Mouse (Mus musculus) embryonic facial prominence, embryonic 15.5 days (tissue): Measurements from ENCODE around the gene Mcu. TPM values are rescaled to one million over a fixed set of nuclear protein-coding genes. Genes with fewer than 3 reads are reported as not detected.

Source experiments
- ATAC-seq: fragments of 200-750 bp; cut with Nextera tagmentation; 2 replicates; pipeline ENCODE4 v1.8.0; 2017; ENCODE audit warnings: low read depth, moderate TSS enrichment; ENCODE audit not compliant: insufficient number of reproducible peaks, low FRiP score, low TSS enrichment
- H3K27ac ChIP-seq: fragments of 300-500 bp; sonication (generic); replicated peaks from 2 replicates; pipeline ENCODE4 v1.5.1; 2015; ENCODE audit warnings: mild to moderate bottlenecking, inconsistent platforms
- H3K27me3 ChIP-seq: fragments of 300-500 bp; sonication (generic); 2 replicates; pipeline ENCODE4 v1.6.1; 2015; ENCODE audit warnings: inconsistent platforms
- H3K36me3 ChIP-seq: fragments of 300-500 bp; sonication (generic); 2 replicates; pipeline ENCODE4 v1.6.1; 2015; ENCODE audit warnings: mild to moderate bottlenecking, inconsistent platforms
- H3K4me1 ChIP-seq: fragments of 300-500 bp; sonication (generic); 2 replicates; pipeline ENCODE4 v1.6.1; 2015; ENCODE audit warnings: inconsistent platforms
- H3K4me2 ChIP-seq: fragments of 300-500 bp; sonication (generic); replicated peaks from 2 replicates; pipeline ENCODE4 v1.6.1; 2015; ENCODE audit warnings: mild to moderate bottlenecking, inconsistent platforms
- H3K4me3 ChIP-seq: fragments of 300-500 bp; sonication (generic); replicated peaks from 2 replicates; pipeline ENCODE4 v1.5.1; 2015; ENCODE audit warnings: mild to moderate bottlenecking, inconsistent platforms
- H3K9ac ChIP-seq: fragments of 300-500 bp; sonication (generic); 2 replicates; pipeline ENCODE4 v1.6.1; 2015; ENCODE audit warnings: inconsistent platforms
- H3K9me3 ChIP-seq: fragments of 300-500 bp; sonication (generic); replicated peaks from 2 replicates; pipeline ENCODE4 v1.6.1; 2016; ENCODE audit warnings: inconsistent platforms
- WGBS: fragments of 180-500 bp; shearing (Covaris S2); methylation state at CpG from one replicate; pipeline ENCODE4 v1.1.7; 2015; 5-methylcytosine and 5-hydroxymethylcytosine counted together
- polyA plus RNA-seq: library from polyadenylated mRNA; unstranded; fragments of >200 nt; fragmentation: Nextera tagmentation; extraction: Ambion mirVana; gene quantifications from 2 replicates; pipeline ENCODE4 v1.2.1, GENCODE M21; 2015

Mcu gene
- polyA plus RNA-seq, result 40.7 and 40.8 TPM in 2 replicates

DNA sequence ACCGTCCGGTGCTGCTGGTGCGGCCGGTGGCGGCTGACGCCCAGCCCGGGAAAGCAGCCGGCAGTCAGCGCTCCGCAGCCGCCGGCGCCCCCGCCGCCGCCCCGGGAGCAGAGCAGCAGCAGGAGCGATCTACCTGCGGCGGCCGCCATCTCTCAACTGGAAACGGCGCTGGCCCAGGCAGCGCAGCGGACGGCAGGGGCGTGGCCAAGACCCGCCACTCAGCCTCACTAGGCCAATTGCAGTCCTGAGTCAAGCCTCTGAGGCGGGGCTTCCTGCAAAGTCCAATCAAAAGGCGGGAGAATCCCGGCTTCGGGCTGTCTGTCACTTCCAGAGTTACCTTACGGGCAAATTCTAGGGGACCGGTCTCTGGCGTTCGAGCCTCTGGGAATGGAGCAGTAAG, at the start of gene Mcu:
Gene Mcu (minus strand): TSS at position 171 of the 400 bp plus-strand sequence.
- 0% methylated on average over 36 of the region's 36 CpGs for WGBS
- Histone ChIP-seq H3K4me3 (peak within 1 kb of the TSS; percentile 66), H3K4me1 (peaks cover 24% of the 10 kb centered on the region), H3K36me3 (no peaks in the 10 kb centered on the region), H3K9ac (peak within 1 kb of the TSS; percentile 63), H3K9me3 (no peaks in the 10 kb centered on the region), H3K27ac (peak within 1 kb of the TSS; percentile 73), H3K27me3 (no peaks in the 10 kb centered on the region), H3K4me2 (peak within 1 kb of the TSS; percentile 74)
- ATAC-seq, result peak; percentile 99

DNA sequence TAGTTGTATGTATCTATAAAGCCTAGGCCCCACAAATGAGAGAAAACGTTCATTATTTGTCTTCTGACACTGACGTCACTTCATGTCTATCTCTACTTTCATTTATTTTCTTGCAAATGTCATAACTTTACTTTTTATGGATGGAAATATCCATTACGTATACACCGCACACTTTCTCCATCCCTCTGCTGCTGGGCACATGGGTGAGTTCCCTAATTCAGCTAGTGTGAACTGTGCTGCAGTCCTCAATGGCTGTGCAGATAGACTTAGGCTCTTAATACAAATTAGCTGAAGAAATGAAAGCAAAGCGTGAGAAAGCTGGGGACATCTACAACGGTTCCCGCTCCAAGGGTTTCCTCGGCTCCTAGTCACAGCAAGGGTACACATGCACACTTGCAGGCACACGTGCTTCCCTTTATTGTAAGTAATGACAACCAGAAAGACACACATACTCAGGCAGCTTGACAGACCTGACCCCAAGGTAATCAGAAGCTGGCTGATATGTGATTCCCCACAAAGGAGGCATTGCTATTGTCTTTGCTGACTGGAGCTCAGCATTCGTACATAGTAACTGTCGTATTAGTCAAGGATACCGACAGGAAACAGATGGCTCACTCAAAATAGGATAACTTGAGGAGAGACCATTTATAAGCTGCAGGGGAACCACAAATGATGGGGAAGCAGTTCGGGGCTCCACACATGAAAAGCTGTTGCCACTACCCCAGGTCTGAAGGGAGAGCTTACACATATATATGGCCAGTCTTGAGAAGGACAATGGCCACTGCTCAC, 49.2 kb upstream of the Mcu start:
- H3K4me2 ChIP-seq, result no peak overlapping the region
- no peak for ATAC-seq
- no peaks in the 10 kb centered on the region for H3K9me3 ChIP-seq
- H3K9ac ChIP-seq, result no peak overlapping the region
- H3K4me1 ChIP-seq, result peaks cover 5% of the 10 kb centered on the region; the same call in 1 of the 2 replicates
- 63% methylated on average over 13 of the region's 13 CpGs for WGBS
- no peak overlapping the region for H3K4me3 ChIP-seq
- no peak overlapping the region for H3K27ac ChIP-seq
- H3K36me3 ChIP-seq, result no peaks in the 10 kb centered on the region
- no peaks in the 10 kb centered on the region for H3K27me3 ChIP-seq

DNA sequence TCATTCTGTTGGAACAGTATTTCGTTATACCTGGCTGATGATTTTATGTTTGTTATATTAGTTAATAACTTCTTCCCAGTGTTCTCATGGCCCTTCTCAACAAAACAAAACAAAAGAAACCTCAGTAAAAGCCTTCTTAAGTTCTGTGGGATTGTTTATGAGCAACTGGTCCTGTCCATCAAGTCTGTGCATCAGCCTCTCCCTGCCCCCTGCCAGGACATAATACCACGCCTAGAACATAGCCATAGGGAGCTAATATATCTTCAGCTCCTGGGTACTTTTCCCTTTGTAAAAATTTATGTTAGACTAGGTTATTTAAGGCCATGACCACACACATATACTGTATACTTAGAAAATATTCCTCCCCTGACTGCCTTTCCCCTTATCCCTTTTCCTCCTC, 48.3 kb upstream of the Mcu start:
- Histone ChIP-seq H3K36me3 (no peaks in the 10 kb centered on the region), H3K9me3 (no peaks in the 10 kb centered on the region), H3K27ac (no peak overlapping the region), H3K4me1 (peaks cover 5% of the 10 kb centered on the region; the same call in 1 of the 2 replicates), H3K27me3 (no peaks in the 10 kb centered on the region), H3K4me2 (no peak overlapping the region), H3K9ac (no peak overlapping the region), H3K4me3 (no peak overlapping the region)
- 61% methylated on average over 2 of the region's 2 CpGs for WGBS
- no peak for ATAC-seq

DNA sequence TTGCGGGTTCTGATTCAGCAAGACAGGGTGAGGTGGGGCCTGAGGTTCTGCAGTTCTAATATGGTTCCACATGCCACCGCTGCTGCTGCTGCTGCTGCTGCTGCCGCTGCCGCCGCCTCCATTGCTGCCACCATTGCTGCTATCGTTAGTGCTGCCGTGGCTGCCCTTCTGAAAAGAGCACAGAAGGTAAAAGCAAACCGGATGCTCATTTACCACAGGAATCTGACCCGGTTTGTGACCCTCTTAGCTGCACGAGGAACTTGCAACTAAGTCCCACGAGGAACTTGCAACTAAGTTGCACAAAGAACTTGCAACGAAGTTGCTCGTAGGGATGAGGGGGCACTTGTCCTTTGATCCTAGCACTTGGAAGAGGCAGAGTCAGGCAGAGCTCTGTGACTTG, 40.3 kb upstream of the Mcu start:
- no peak for ATAC-seq
- Histone ChIP-seq H3K9ac (no peak overlapping the region), H3K4me1 (no peaks in the 10 kb centered on the region), H3K27ac (no peak overlapping the region), H3K27me3 (no peaks in the 10 kb centered on the region), H3K36me3 (no peaks in the 10 kb centered on the region), H3K4me2 (no peak overlapping the region), H3K4me3 (no peak overlapping the region), H3K9me3 (no peaks in the 10 kb centered on the region)
- 76% methylated on average over 13 of the region's 13 CpGs for WGBS

DNA sequence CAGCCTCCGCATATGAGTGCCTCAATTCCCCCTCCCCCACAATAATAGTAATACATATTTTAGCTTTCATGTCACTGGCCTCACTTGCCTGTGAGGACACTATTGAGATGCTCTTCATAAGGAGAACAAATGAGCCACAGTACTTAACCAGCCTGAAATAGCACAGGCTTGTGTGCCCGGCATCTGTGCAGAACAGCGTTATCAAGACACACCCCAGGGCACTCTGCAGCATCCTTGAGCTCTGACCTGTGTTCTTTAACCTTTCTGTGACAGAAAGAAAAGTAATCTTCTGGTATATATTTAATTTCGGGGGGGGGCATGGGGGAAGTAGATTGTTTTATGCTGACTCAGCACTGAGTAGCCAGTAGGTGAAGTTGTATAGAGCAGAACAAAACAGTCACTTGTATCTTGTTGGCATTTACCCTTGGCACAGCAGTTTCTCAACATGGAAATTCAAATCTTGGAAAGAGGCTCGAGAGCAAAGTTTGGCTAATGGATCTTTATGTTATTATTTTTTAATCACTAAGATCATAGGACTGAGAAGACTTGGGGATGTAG, 30.4 kb upstream of the Mcu start:
- Histone ChIP-seq H3K27ac (no peak overlapping the region), H3K9ac (no peak overlapping the region), H3K4me1 (no peaks in the 10 kb centered on the region), H3K4me2 (no peak overlapping the region), H3K9me3 (no peaks in the 10 kb centered on the region), H3K27me3 (no peaks in the 10 kb centered on the region), H3K36me3 (no peaks in the 10 kb centered on the region), H3K4me3 (no peak overlapping the region)
- ATAC-seq, result no peak
- 76% methylated on average over 5 of the region's 5 CpGs for WGBS

DNA sequence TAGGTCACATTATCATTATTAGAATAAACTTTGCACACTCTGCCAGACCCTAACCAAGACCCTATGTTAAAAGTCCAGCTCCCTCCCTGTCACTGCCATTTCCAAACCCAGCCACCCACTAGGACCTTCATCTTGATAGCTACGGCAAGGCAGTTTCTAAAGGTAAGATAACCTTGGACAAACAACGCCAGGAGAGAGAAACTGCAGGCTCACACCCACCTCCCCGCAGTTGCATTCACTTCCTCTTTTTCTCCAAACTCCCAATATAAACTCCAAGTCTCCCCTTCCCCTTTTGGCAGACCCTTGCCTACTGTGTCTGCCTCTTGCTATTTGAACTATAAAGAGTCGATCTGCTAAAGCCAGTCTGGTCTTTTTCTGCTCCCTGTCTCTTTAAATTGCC, 28.7 kb upstream of the Mcu start:
- no peaks in the 10 kb centered on the region for H3K9me3 ChIP-seq
- H3K4me2 ChIP-seq, result no peak overlapping the region
- H3K4me1 ChIP-seq, result no peaks in the 10 kb centered on the region
- no peak overlapping the region for H3K9ac ChIP-seq
- H3K4me3 ChIP-seq, result no peak overlapping the region
- H3K27ac ChIP-seq, result no peak overlapping the region
- H3K27me3 ChIP-seq, result no peaks in the 10 kb centered on the region
- 77% methylated on average over 4 of the region's 4 CpGs for WGBS
- ATAC-seq, result no peak
- no peaks in the 10 kb centered on the region for H3K36me3 ChIP-seq

DNA sequence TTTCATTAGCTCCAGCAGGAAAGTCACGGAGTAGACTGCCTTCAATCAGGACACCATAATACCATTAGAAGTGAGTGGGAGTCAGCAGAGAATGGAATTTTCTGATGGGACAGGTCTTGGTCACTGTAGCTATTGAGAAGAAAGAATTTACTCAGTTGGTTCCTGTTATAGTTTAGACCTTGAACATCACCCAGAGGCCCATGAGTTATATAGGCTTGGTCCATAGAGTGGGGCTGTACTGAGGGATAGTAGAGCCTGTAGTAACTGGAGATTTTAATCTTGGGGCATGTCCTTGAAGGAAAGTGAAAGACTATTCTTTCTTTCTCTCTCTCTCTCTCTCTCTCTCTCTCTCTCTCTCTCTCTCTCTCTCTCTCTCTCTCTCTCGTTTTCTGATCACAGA, 28.2 kb upstream of the Mcu start:
- no peak overlapping the region for H3K4me2 ChIP-seq
- WGBS, result 58% methylated on average over 2 of the region's 2 CpGs
- no peak overlapping the region for H3K4me3 ChIP-seq
- no peaks in the 10 kb centered on the region for H3K4me1 ChIP-seq
- no peaks in the 10 kb centered on the region for H3K9me3 ChIP-seq
- no peaks in the 10 kb centered on the region for H3K27me3 ChIP-seq
- no peak overlapping the region for H3K27ac ChIP-seq
- ATAC-seq, result no peak
- H3K9ac ChIP-seq, result no peak overlapping the region
- H3K36me3 ChIP-seq, result no peaks in the 10 kb centered on the region

DNA sequence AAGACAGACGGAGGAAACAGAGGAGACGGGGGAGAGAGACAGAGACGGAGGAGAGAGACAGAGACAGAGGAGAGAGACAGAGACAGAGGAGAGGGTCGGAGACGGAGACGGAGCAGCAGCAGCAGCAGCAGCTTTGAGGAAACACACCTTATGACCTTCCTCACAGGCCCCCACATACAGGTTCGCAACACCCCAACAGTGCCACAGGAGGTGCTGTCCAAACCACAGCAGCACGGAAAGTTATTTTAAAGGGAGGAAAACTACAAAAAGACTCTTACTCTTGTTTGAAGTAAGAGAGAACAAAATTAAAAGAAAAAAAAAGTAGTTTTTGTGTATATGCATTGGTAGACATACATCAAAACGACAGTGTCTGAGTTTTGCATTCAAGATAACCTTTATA, 27.2 kb upstream of the Mcu start:
- Histone ChIP-seq H3K4me3 (no peak overlapping the region), H3K27ac (no peak overlapping the region), H3K4me2 (no peak overlapping the region), H3K9ac (no peak overlapping the region), H3K9me3 (no peaks in the 10 kb centered on the region), H3K4me1 (no peaks in the 10 kb centered on the region), H3K36me3 (no peaks in the 10 kb centered on the region), H3K27me3 (no peaks in the 10 kb centered on the region)
- 74% methylated on average over 9 of the region's 9 CpGs for WGBS
- ATAC-seq, result no peak

DNA sequence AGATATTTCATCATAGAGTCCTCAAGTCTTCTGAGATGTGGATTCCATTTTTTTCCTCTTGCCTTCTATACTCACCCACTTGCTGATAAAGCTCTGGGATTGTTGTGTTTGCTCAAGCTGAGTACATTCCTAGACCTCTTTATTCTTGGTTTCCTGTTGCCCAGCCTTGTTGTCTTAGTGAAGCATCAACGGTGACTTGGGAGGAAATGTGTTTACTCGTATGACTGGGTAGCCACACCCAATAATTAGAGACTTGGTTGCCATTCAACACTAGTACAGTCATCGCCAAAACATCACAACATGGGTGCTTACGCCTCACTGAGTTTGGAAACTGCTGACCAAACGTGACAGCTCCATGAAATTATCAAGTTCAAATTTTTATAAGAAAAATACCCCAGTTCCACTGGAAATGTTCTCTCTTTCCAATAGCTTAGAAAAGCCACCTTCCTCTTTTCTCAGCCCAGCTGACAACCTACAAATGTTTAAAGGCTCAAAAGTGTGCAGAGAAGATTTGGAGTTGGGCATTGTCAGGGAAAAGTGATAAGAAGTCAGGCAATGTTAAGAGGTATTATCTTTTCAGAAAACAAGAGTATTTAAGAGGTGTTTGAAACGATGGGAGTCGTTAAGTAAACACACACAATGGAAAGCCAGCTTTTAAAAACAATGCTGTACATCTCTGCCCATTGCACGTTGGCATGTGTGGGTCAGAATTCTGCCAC, 26.3 kb upstream of the Mcu start:
- Histone ChIP-seq H3K36me3 (no peaks in the 10 kb centered on the region), H3K27me3 (no peaks in the 10 kb centered on the region), H3K9me3 (no peaks in the 10 kb centered on the region), H3K27ac (no peak overlapping the region), H3K4me1 (peaks cover 6% of the 10 kb centered on the region; the same call in 1 of the 2 replicates), H3K4me3 (no peak overlapping the region), H3K4me2 (no peak overlapping the region), H3K9ac (no peak overlapping the region)
- 62% methylated on average over 8 of the region's 8 CpGs for WGBS
- ATAC-seq, result no peak

DNA sequence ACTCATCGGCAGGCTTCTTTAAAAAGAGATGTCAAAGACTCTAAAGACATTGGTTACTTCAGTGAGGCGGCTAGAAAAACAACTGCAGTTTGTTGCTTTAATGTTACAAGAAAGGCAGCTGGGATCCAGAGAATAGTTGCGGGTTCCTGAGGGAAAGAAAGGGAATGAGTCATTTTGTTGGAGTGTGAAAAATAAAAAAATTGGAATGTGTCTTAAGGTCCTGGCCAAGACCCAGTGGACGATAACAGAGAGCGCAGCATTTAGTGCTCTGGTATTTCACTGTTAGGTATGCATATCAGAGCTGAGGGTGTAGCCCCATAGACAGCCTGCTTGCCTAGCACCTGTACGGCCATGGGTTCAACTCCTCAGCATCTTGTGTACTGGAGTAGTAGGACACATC, 22.1 kb upstream of the Mcu start:
- Histone ChIP-seq H3K27ac (peak overlapping the region; percentile 58; the same call in 1 of the 2 replicates), H3K4me2 (no peak overlapping the region), H3K36me3 (no peaks in the 10 kb centered on the region), H3K9me3 (no peaks in the 10 kb centered on the region), H3K9ac (no peak overlapping the region), H3K4me1 (peaks cover 18% of the 10 kb centered on the region; the same call in 1 of the 2 replicates), H3K27me3 (no peaks in the 10 kb centered on the region), H3K4me3 (no peak overlapping the region)
- ATAC-seq, result no peak
- 66% methylated on average over 6 of the region's 6 CpGs for WGBS

DNA sequence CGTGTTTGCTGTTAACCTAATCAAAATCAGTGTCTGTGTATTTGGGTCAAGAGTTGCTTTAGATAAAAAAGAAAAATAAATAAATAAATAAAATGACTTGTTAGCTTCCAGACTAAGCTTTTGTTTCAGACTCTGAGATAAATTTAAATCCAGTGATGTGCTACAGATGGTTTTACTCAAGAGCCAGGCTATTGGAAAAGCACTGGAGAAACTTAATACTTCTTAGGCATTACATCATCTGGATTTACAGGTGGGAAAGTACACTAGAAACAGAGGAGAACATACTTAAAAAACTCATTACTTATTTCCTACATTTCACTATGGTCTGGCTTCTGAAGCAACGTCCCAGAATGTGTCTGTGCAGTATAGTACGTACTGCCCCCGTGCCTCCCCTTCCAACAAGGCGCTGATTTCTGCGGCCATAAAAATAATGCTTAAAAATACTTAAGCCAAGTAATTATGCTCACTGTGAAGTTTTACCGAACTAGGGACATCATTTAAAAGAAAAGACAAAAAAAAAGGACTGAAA, 21.2 kb upstream of the Mcu start:
- H3K9me3 ChIP-seq, result no peaks in the 10 kb centered on the region
- peak overlapping the region; percentile 30 for H3K4me2 ChIP-seq
- 39% methylated on average over 7 of the region's 7 CpGs for WGBS
- peak overlapping the region; percentile 33; the same call in 1 of the 2 replicates for H3K4me3 ChIP-seq
- H3K4me1 ChIP-seq, result peaks cover 18% of the 10 kb centered on the region; the same call in 1 of the 2 replicates
- no peaks in the 10 kb centered on the region for H3K36me3 ChIP-seq
- peak; percentile 73 for ATAC-seq
- H3K9ac ChIP-seq, result no peak overlapping the region
- H3K27ac ChIP-seq, result peak overlapping the region; percentile 82
- H3K27me3 ChIP-seq, result no peaks in the 10 kb centered on the region
